Mouse (Mus musculus): ENCODE results near the gene Gpr162.

- TF ChIP-seq GATA1 (IDR thresholded peaks at IDR 0.05; ENCODE audit: low read length): no peak
- TF ChIP-seq TAL1 (IDR thresholded peaks at IDR 0.05; ENCODE audit: low read length): no peak
Measured at GRCm38 (mm10) chr6:124863658-124864298, at the start of gene Gpr162.
